Mouse (Mus musculus): ENCODE measurements around the gene Wapl.

GRCm38 (mm10) chr14:34770467-34770866 lies 96.7 kb downstream of the Wapl start:
- TF ChIP-seq EP300 (IDR thresholded peaks at IDR 0.05; ENCODE audit: insufficient read depth, low read depth, low read length) (no peak), POLR2A (IDR thresholded peaks at IDR 0.05; ENCODE audit: insufficient read depth, low read length) (no peak)
